Mouse (Mus musculus): Measurements from ENCODE around the gene Kank1. TPM values are rescaled to one million over a fixed set of nuclear protein-coding genes. Genes with fewer than 3 reads are reported as not detected.

Gene Kank1
- total RNA-seq (2023), result 0.09 TPM in 1 of 2 replicates, not detected in the other

GRCm38 (mm10) chr19:25236596-25237491, at the start of gene Kank1:
Gene Kank1, plus strand, starts transcription at chr19:25236975.

Other genes with a start within 250 kb of the Kank1 start
- gene Dock8, start 237.4 kb upstream of the Kank1 start, total RNA-seq (2023), result 338 and 448 TPM in 2 replicates

Measured in neutrophil, adult 65 days (primary cell).